Mouse (Mus musculus): ENCODE results near the gene Ubc. TPM values are rescaled to one million over a fixed set of nuclear protein-coding genes. Genes with fewer than 3 reads are reported as not detected.
"Not testable (repeated sequence)": the region's sequence is repeated elsewhere in the genome, so short reads cannot be mapped to it uniquely, and the experiment has no call there.

Ubc gene
- total and polyA plus RNA-seq, 2 experiments = 634 to 990 TPM

GRCm38 (mm10) chr5:125425698-125426276, 35.8 kb upstream of the Ubc start:
- no peaks in the 10 kb centered on the region for H3K79me2 ChIP-seq (ENCODE audit: control insufficient read depth, insufficient read depth, low read length)
- TF ChIP-seq POLR2A (IDR thresholded peaks at IDR 0.05; ENCODE audit: extremely low read depth, insufficient read depth, low read length) (no peak), CTCF (IDR thresholded peaks at IDR 0.05; ENCODE audit: low read depth, low read length) (no peak)
- WGBS = 93% methylated on average over 10 of the region's 10 CpGs
- H3K27me3 ChIP-seq (ENCODE audit: control insufficient read depth, insufficient read depth, low read length) = no peaks in the 10 kb centered on the region
- H3K9ac ChIP-seq (ENCODE audit: low read depth, low read length) = no peak overlapping the region
- no peak overlapping the region for H3K27ac ChIP-seq (replicated peaks; ENCODE audit: insufficient read depth, low read depth, low read length)
- H3K36me3 ChIP-seq (ENCODE audit: control insufficient read depth, insufficient read depth, low read length) = peaks cover 3% of the 10 kb centered on the region; the same call in 1 of the 2 replicates
- no peak overlapping the region for H3K4me3 ChIP-seq (ENCODE audit: insufficient read depth, low read depth, low read length)
- DNase-seq (ENCODE audit: extremely low read depth, low read depth, low spot score) = no peak
- H3K4me1 ChIP-seq (ENCODE audit: control insufficient read depth, insufficient read depth, low read length) = no peaks in the 10 kb centered on the region

GRCm38 (mm10) chr5:125419124-125419523, 29.1 kb upstream of the Ubc start:
- H3K36me3 ChIP-seq (ENCODE audit: control insufficient read depth, insufficient read depth, low read length) = peaks cover 18% of the 10 kb centered on the region; the same call in 1 of the 2 replicates
- no peaks in the 10 kb centered on the region for H3K4me1 ChIP-seq (ENCODE audit: control insufficient read depth, insufficient read depth, low read length)
- H3K27ac ChIP-seq (replicated peaks; ENCODE audit: insufficient read depth, low read depth, low read length) = no peak overlapping the region
- no peak overlapping the region for H3K4me3 ChIP-seq (ENCODE audit: insufficient read depth, low read depth, low read length)
- WGBS = 85% methylated on average over 11 of the region's 11 CpGs
- DNase-seq (ENCODE audit: extremely low read depth, low read depth, low spot score) = no peak
- H3K9ac ChIP-seq (ENCODE audit: low read depth, low read length) = no peak overlapping the region
- H3K27me3 ChIP-seq (ENCODE audit: control insufficient read depth, insufficient read depth, low read length) = no peaks in the 10 kb centered on the region
- no peak for TF ChIP-seq CTCF (IDR thresholded peaks at IDR 0.05; ENCODE audit: low read depth, low read length)
- TF ChIP-seq POLR2A (IDR thresholded peaks at IDR 0.05; ENCODE audit: extremely low read depth, insufficient read depth, low read length) = no peak
- no peaks in the 10 kb centered on the region for H3K79me2 ChIP-seq (ENCODE audit: control insufficient read depth, insufficient read depth, low read length)

- H3K27me3 ChIP-seq (ENCODE audit: control insufficient read depth, insufficient read depth, low read length) = no peaks in the 10 kb centered on the region
- peak; percentile 51 for DNase-seq (ENCODE audit: extremely low read depth, low read depth, low spot score)
- WGBS = 75% methylated on average over 12 of the region's 12 CpGs
- no peaks in the 10 kb centered on the region for H3K79me2 ChIP-seq (ENCODE audit: control insufficient read depth, insufficient read depth, low read length)
- H3K36me3 ChIP-seq (ENCODE audit: control insufficient read depth, insufficient read depth, low read length) = peaks cover 19% of the 10 kb centered on the region; the same call in 1 of the 2 replicates
- H3K9ac ChIP-seq (ENCODE audit: low read depth, low read length) = no peak overlapping the region
- H3K4me3 ChIP-seq (ENCODE audit: insufficient read depth, low read depth, low read length) = no peak overlapping the region
- 0 out of 2 replicates have a peak, but pooled peaks cover 2% of the 10 kb centered on the region for H3K4me1 ChIP-seq (ENCODE audit: control insufficient read depth, insufficient read depth, low read length)
- H3K27ac ChIP-seq (replicated peaks; ENCODE audit: insufficient read depth, low read depth, low read length) = no peak overlapping the region
- TF ChIP-seq POLR2A (IDR thresholded peaks at IDR 0.05; ENCODE audit: extremely low read depth, insufficient read depth, low read length) = no peak
- TF ChIP-seq CTCF (IDR thresholded peaks at IDR 0.05; ENCODE audit: low read depth, low read length) = no peak
These were observed 28.6 kb upstream of the Ubc start for GRCm38 (mm10) chr5:125418636-125419035.

GRCm38 (mm10) chr5:125416183-125416582, 26.2 kb upstream of the Ubc start:
- 89% methylated on average over 8 of the region's 8 CpGs for WGBS
- no peak overlapping the region for H3K9ac ChIP-seq (ENCODE audit: low read depth, low read length)
- no peak for DNase-seq (ENCODE audit: extremely low read depth, low read depth, low spot score)
- H3K27me3 ChIP-seq (ENCODE audit: control insufficient read depth, insufficient read depth, low read length) = no peaks in the 10 kb centered on the region
- H3K4me1 ChIP-seq (ENCODE audit: control insufficient read depth, insufficient read depth, low read length) = peaks cover 15% of the 10 kb centered on the region
- H3K36me3 ChIP-seq (ENCODE audit: control insufficient read depth, insufficient read depth, low read length) = peaks cover 19% of the 10 kb centered on the region; the same call in 1 of the 2 replicates
- H3K4me3 ChIP-seq (ENCODE audit: insufficient read depth, low read depth, low read length) = no peak overlapping the region
- no peaks in the 10 kb centered on the region for H3K79me2 ChIP-seq (ENCODE audit: control insufficient read depth, insufficient read depth, low read length)
- TF ChIP-seq POLR2A (IDR thresholded peaks at IDR 0.05; ENCODE audit: extremely low read depth, insufficient read depth, low read length) (no peak), CTCF (IDR thresholded peaks at IDR 0.05; ENCODE audit: low read depth, low read length) (no peak)
- no peak overlapping the region for H3K27ac ChIP-seq (replicated peaks; ENCODE audit: insufficient read depth, low read depth, low read length)

- DNase-seq (ENCODE audit: extremely low read depth, low read depth, low spot score) = no peak
These were observed 23.8 kb upstream of the Ubc start for GRCm38 (mm10) chr5:125413763-125414162.

GRCm38 (mm10) chr5:125412536-125412935, 22.5 kb upstream of the Ubc start:
- peak; percentile 60 for DNase-seq (ENCODE audit: extremely low read depth, low read depth, low spot score)
- Histone ChIP-seq H3K4me1 (ENCODE audit: control insufficient read depth, insufficient read depth, low read length) (peaks cover 16% of the 10 kb centered on the region), H3K27ac (replicated peaks; ENCODE audit: insufficient read depth, low read depth, low read length) (peak overlapping the region; percentile 97), H3K36me3 (ENCODE audit: control insufficient read depth, insufficient read depth, low read length) (peaks cover 15% of the 10 kb centered on the region; the same call in 1 of the 2 replicates), H3K9ac (ENCODE audit: low read depth, low read length) (0 out of 2 replicates have a peak overlapping the region, but pooled peaks have one; percentile 14)
- not testable (repeated sequence) for H3K4me3 ChIP-seq (ENCODE audit: insufficient read depth, low read depth, low read length); H3K79me2 ChIP-seq (ENCODE audit: control insufficient read depth, insufficient read depth, low read length); H3K27me3 ChIP-seq (ENCODE audit: control insufficient read depth, insufficient read depth, low read length)
- 37% methylated on average over 8 of the region's 8 CpGs for WGBS

More at GRCm38 (mm10) chr5:125413763-125414162, 23.8 kb upstream of the Ubc start:
- Histone ChIP-seq H3K4me3 (ENCODE audit: insufficient read depth, low read depth, low read length) (no peak overlapping the region), H3K27ac (replicated peaks; ENCODE audit: insufficient read depth, low read depth, low read length) (0 out of 2 replicates have a peak overlapping the region, but pooled peaks have one; percentile 97), H3K4me1 (ENCODE audit: control insufficient read depth, insufficient read depth, low read length) (peaks cover 16% of the 10 kb centered on the region), H3K36me3 (ENCODE audit: control insufficient read depth, insufficient read depth, low read length) (peaks cover 17% of the 10 kb centered on the region; the same call in 1 of the 2 replicates), H3K79me2 (ENCODE audit: control insufficient read depth, insufficient read depth, low read length) (no peaks in the 10 kb centered on the region), H3K9ac (ENCODE audit: low read depth, low read length) (no peak overlapping the region), H3K27me3 (ENCODE audit: control insufficient read depth, insufficient read depth, low read length) (no peaks in the 10 kb centered on the region)
- WGBS = 64% methylated on average over 4 of the region's 4 CpGs
- TF ChIP-seq POLR2A (IDR thresholded peaks at IDR 0.05; ENCODE audit: extremely low read depth, insufficient read depth, low read length) (no peak), CTCF (IDR thresholded peaks at IDR 0.05; ENCODE audit: low read depth, low read length) (no peak)

All from liver, adult 2 months (tissue).